Mouse (Mus musculus): Measurements from ENCODE around the gene Trip11.
"Not testable (repeated sequence)": the region's sequence is repeated elsewhere in the genome, so short reads cannot be mapped to it uniquely, and the experiment has no call there.

Gene Trip11

DNA sequence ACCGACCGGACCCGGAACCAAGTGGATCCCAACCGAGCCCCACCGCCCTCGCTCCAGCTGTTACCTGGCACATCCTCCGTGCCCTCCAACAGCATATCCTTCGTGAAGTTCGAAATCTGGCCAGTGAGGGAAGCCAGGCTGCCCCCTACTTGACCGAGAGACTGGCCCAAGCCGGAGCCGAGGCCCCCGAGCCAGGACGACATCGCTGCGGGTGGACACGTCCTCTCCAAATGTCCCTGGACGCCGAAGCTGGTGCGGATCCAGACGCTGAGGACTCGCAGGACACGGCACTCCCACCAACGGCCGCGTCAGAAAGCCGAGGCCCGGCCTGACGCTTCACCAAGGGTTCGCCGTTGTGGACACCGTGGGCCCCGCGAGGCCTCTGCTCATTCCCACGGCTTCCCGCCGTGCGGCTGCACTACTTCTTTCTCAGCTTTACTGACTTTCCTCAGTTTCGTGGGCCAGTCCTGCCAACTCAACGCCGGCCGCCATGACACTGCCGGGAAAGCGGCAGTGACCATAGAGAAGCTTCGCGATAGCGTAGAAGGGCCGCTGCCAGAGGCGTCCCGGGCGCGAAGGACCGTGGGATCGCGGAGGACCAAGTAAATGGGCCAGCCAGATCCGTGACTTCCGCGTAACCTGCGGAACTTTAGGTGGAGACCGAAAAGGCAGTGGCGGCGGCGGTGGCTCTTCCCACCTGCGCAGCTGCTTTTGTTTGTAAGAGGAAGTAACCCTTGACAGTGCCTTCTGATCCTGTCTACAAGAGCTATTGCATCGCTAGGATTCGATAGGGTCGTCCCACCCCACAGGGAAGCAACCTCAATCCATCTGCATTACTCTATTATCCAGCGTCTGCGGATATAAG lies at the start of gene Trip11:
Trip11 (minus strand) TSS at position 642 of the 865 bp plus-strand sequence.
- DNase-seq: peak; percentile 94 to 95

GRCm38 (mm10) chr12:101958960-101959780 lies 46.1 kb upstream of the Trip11 start:
- DNase-seq: not testable (repeated sequence)

GRCm38 (mm10) chr12:101958556-101958955 lies 45.5 kb upstream of the Trip11 start:
- DNase-seq: no peak

GRCm38 (mm10) chr12:101957942-101958544 lies 45.0 kb upstream of the Trip11 start, which contains the start of gene Atxn3:
Gene Atxn3 (minus strand): TSS chr12:101958246.
- peak; percentile 99 for DNase-seq

DNA sequence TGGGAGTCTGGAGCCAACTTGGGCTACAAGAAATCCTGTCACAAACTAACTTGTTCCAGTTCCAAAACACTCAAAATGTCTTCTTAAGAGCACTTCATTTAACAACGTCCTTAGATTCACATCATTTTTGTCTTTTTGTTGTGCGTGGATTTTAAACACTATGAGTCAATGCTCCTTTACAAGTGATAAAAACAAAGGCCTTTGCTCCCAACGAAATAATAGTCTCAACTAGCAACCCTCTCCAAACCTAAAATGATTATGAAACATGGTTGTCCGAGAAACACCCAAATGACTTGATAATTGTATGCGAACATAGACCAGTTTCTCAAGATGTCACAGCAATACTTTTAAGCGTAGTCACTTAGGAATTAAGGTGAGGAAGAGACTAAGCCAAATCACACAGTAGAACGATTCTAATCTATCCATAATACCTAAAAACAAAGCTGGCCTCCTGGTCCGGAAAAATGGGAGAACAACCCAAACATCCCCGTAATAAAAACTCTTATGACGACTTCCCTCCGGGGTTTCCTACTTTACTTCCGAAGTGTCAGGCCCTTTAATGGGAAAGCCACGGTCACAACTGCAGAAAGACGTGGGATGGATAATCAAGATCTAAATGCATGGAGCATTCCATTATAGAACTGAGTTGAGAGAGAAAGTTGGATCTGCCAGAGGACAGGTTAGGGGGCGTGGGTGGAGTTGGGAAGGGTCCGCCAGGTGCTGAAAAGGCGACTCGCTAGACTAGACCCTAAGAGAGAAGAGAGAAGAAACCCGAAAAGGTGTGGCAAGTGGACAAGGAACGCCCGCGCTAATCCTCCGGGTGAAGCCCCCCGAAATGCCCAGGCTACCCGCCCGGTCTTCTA lies 44.2 kb upstream of the Trip11 start:
- DNase-seq: no peak

DNA sequence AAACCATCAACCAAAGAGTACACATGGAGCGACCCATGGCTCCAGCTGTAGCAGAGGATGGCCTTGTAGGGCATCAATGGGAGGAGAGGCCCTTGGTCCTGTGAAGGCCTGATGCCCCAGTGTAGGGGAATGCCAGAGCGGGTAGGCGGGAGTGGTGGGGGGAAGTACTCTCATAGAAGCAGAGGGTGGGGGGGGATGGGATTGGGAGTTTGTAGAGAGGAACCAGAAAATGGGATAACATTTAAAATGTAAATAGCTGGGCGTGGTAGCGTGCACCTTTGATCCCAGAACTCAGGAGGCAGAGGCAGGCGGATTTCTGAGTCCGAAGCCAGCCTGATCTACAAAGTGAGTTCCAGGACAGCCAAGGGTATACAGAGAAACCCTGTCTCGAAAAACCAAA lies 42.8 kb upstream of the Trip11 start:
- not testable (repeated sequence) for DNase-seq

GRCm38 (mm10) chr12:101948801-101949200 lies 35.7 kb upstream of the Trip11 start:
- DNase-seq: no peak

DNA sequence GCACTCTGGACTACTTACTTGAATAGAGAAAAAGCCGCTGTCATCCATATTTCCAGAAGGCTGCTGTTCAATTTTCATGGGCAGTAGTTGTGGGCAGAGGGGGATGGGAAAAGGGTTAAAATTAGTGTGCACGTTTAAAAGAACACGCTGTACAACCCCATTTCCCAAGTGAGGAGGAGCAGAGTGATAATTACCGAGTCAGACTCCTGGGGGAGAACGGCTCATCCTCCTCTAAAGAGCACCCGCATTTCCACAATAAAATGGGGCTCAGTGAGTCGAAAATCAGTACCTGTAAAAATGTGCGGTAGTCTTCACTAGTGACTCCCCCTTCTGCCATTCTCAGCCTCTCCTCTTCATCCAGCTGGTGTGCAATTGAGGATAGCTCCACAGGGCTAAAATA lies 34.9 kb upstream of the Trip11 start:
- no peak for DNase-seq

GRCm38 (mm10) chr12:101937572-101937971 lies 24.5 kb upstream of the Trip11 start:
- peak in 1 of 2 experiments; percentile 11 for DNase-seq

DNA sequence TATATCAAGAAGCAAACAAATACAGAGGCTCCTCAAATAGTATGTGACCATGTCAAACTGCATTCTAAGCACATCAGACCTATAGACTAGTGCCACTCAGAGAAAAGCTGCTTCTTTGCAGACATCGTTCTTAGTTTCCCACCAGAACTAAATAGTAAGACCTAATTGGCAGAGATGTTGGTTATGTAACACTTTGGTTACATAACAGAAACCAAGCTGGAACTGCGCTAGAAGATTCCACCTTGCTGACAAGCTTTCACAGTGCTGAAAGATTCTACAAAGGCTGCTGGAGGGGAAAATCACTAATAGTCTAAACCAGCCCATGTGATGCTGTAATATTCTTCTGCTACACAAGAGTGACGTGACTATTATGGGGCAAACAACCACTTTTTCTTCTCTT lies 22.2 kb upstream of the Trip11 start:
- no peak for DNase-seq

DNA sequence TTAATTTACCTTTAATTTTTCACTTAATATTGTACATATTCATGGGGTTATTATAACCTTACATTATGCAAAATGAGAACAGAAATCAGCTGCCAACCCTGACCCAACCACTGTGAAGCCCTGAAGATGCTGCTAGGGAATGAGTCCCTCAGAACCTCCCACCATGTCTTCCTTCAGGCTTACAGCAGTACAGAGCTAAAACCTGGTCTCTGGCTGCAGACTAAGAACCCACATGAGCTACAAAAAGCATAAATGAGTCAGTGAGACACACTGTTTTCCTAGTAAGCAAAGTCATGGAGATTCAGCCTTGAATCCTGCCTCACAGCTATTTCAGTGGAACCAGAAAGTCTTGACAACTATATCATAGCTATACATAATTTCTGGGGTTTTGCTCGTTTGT lies 15.4 kb upstream of the Trip11 start:
- DNase-seq: no peak

DNA sequence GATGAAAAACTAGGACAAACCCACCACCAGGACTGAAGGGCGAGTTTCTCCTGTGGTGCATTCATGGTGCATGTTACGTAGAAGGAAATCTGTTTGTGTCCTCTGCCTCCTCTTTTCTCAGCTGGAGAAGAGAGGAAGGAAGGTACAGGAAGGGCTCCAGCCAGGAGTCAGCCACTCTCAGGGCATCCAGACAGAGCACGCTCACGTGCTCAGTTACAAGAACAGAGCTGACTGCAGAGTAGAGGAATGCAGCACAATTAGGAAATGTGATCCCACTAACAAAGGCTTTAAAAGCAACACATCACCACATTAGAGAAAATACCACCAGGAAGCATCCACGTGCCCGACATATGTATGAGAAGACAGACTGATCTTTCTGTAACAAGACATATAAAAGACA lies 9.2 kb upstream of the Trip11 start:
- DNase-seq: no peak

DNA sequence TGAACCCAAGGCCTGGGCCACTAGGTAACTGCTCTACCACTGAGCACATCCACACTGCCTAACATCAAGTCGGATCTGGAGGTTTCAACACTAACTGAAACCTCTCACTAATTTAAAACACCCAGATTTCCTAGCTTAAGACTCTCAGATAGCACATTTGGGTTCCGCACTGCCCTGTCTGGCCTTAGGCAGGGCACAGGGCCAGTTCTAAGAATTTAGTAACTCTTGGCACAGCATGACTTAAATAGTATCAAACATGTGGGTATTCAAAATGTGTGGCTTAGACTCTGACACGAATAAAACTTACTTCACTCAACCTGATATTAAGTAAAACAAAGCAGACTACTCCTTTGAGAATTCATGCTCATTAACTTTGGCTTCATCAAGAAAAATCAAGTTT lies 6.8 kb upstream of the Trip11 start:
- DNase-seq: no peak

DNA sequence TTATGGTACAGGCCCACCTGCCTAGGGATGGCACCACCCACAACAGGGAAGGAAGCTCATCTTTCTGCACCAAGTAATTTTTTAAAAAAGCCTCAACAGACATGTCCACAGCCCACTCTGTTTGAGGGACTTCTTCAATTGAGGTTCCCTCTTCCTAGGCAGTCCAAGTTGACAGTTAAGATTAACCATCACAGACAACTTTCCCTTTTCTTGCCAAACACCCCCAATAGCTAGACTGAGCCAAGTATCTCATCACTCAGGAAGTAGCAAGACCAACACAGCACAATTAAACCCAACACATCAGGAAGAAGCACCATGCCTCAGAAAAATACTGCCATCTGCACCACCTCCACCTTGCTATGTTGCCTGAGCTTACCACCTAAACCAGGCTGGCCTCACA lies 4.1 kb upstream of the Trip11 start:
- DNase-seq: no peak

- DNase-seq: no peak
These were observed 1.7 kb downstream of the Trip11 start for GRCm38 (mm10) chr12:101911346-101911745.

DNA sequence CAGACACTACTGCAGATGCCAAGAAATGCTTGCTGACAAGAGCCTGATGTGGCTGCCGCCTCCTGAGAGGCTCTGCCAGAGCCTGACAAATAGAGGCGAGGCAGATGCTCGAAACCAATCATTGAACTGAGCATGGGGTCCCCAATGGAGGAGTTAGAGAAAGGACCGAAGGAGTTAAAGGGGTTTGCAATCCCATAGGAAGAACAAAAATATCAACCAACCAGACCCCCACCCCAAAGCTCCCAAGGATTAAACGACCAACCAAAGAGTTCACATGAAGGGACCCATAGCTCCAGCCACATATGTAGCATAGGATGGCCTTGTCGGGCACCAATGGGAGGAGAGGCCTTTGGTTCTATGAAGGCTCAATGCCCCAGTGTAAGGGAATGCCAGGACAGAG lies 2.7 kb downstream of the Trip11 start:
- DNase-seq: no peak

DNA sequence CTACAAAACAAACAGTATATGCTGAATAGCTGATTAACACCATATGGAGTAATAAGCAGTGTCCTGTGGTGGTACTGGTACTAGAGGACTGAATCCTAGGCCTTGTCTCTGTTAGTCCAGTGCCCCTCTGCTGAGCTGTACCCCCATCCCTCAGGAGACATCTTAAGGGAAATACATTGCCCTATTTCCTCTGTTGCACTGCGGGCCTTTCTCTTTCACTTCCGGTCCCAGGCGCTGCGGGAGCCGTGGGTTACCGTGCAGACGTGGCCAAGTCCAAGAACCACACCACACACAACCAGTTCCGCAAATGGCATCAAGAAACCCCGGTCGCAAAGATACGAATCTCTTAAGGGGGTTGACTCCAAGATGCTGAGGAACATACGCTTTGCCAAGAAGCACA lies 7.2 kb downstream of the Trip11 start:
- no peak for DNase-seq

DNA sequence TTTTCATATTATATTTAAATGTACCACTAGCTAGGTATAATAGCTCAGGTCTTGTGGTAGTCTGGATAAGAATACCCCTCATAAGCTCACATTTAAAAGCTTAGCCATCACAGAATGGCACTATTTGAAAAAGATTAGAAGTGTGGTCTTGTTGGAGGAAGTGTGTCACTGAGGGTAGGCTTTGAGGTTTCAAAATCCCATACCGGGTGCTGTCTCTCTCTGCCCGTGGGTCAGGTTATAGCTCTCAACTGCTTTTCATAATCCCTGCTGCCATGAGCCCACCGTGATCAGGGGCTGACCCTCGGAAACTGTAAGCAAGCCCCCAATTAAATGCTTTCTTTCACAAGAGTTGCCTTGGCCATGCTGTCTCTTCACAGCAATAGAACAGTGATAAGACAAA lies 8.2 kb downstream of the Trip11 start:
- DNase-seq: no peak

DNA sequence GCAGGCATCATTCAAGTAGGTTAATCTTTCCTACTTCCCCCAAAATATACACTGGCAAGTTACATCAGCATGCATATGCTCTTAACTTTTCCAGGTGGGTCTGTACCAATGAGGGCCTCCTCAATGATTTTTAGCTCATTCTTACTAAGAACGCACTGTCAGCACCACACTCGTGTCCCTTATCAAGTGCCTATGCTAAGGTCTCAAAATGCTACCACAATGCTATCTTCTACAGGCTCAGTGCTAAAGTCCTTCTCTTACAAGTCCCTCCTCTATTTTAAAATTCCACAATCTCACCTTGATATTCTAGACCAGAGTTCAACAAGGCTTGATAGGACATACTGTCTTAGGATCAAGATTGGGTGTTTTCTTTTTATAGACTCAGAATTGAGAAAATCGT lies 8.9 kb downstream of the Trip11 start:
- DNase-seq: no peak

GRCm38 (mm10) chr12:101899671-101900245 lies 13.3 kb downstream of the Trip11 start:
- no peak for DNase-seq

- no peak for DNase-seq
These were observed 14.1 kb downstream of the Trip11 start for GRCm38 (mm10) chr12:101898966-101899365.

- no peak for DNase-seq
These were observed 16.0 kb downstream of the Trip11 start for GRCm38 (mm10) chr12:101897113-101897512.
